ENCODE assay signal across 8 mouse cellular contexts in genomic region chr7:127386641-127387392, GRCm38 (mm10). TPM values are rescaled to one million over a fixed set of nuclear protein-coding genes. Genes with fewer than 3 reads are reported as not detected.
DNase-seq lines count a peak whose midpoint lies in the region; ATAC-seq lines count a peak whose summit lies in the region.

9130019O22Rik (minus strand) TSS chr7:127387166.

- peak within 1 kb of the TSS; percentile 60 for H3K4me3 ChIP-seq in intestine, embryonic 14.5 days (ENCODE audit: low read depth, low read length)

- H3K9me3 ChIP-seq in intestine, embryonic 14.5 days (ENCODE audit: control insufficient read depth, low read length), result no peaks in the 10 kb centered on the region

- DNase-seq in adrenal gland, adult 2 months, result peak; percentile 90
- DNase-seq in embryo, embryonic 11 days, result peak; percentile 91
- DNase-seq in gastrocnemius, postnatal 14 days, result peak; percentile 88
- peak; percentile 83 for DNase-seq in intestine, embryonic 14.5 days (ENCODE audit: low spot score)
- peak; percentile 90 to 93 for DNase-seq in left cerebral cortex, postnatal 10 days (ENCODE audit: extremely low spot score in 1 of 2, low spot score in 2 of 2)
- peak; percentile 94 to 96 for DNase-seq in right cerebral cortex, postnatal 10 days (ENCODE audit: low spot score in 2 of 2)
- peak; percentile 86 to 87 for DNase-seq in urinary bladder, postnatal 36 days (ENCODE audit: low spot score in 2 of 2)

- peak within 1 kb of the TSS; percentile 63 for H3K9ac ChIP-seq in intestine, embryonic 14.5 days (ENCODE audit: low read length)

- intact Hi-C loops in gastrocnemius, postnatal 14 days (cut with DNase I; ENCODE audit: low total_unique reads), result no loop called here
- intact Hi-C loops in left cerebral cortex, postnatal 10 days (cut with DNase I), result no loop called here

- no peak within 1 kb of the TSS for H3K27ac ChIP-seq in intestine, embryonic 14.5 days (ENCODE audit: low read depth)

- peak; percentile 93 for ATAC-seq in intestine, embryonic 14.5 days (replicated peaks; ENCODE audit: low FRiP score, low TSS enrichment, low read depth)
- peak; percentile 95 for ATAC-seq in megakaryocyte progenitor cell, adult 5-6 weeks (replicated peaks; ENCODE audit: poor library complexity)

- H3K27me3 ChIP-seq in intestine, embryonic 14.5 days (replicated peaks; ENCODE audit: control insufficient read depth, insufficient read depth, low read length), result no peaks in the 10 kb centered on the region

- peaks cover 15% of the 10 kb centered on the region for H3K36me3 ChIP-seq in intestine, embryonic 14.5 days (ENCODE audit: control insufficient read depth, insufficient read depth, low read length)

- peak within 1 kb of the TSS; percentile 57 for H3K4me2 ChIP-seq in intestine, embryonic 14.5 days (ENCODE audit: low read length)

- H3K4me1 ChIP-seq in intestine, embryonic 14.5 days (replicated peaks; ENCODE audit: control insufficient read depth, insufficient read depth, low read length), result no peaks in the 10 kb centered on the region

- WGBS in intestine, embryonic 14.5 days, result 11% methylated on average over 38 of the region's 38 CpGs

RNA-seq across cellular contexts. Expression of gene 9130019O22Rik, which starts in this region (rescaled TPM):
- 1 to 10 TPM; 4.4 to 6.3 TPM for total RNA-seq in adrenal gland, adult 2 months (2021)
- 2.5 and 3.3 TPM in 2 replicates for polyA plus RNA-seq in adrenal gland, adult 2 months (2012; rRNA removed)
- 1 to 10 TPM; 1.7 TPM for total RNA-seq in gastrocnemius, postnatal 14 days (2021)
- polyA plus RNA-seq in intestine, embryonic 14.5 days (2014; fragmentation: Nextera tagmentation; extraction: Ambion mirVana), result 6.2 and 7.4 TPM in 2 replicates
- 1 to 10 TPM; 2.8 to 3.1 TPM for total RNA-seq in left cerebral cortex, postnatal 10 days (2021)
- 1.5 and 2.1 TPM in 2 replicates for total RNA-seq in megakaryocyte progenitor cell, adult 5-6 weeks (2015)
- total RNA-seq in megakaryocyte progenitor cell, adult 5-6 weeks (2017), result 4.2 and 6.5 TPM in 2 replicates
